Mouse (Mus musculus) MEL (cell line): ENCODE measurements around the gene Il9r. TPM values are rescaled to one million over a fixed set of nuclear protein-coding genes. Genes with fewer than 3 reads are reported as not detected.

ENCODE experiments used
- DNase-seq: peaks from one replicate; pipeline ENCODE4 v3.0.0; 2011; ENCODE audit warnings: low read depth, low spot score
- H3K27ac ChIP-seq: 2 replicates; pipeline ENCODE4 v1.5.1; 2012; ENCODE audit warnings: low read depth, mild to moderate bottlenecking, control low read depth, low read length, moderate library complexity; ENCODE audit not compliant: control insufficient read depth
- H3K27me3 ChIP-seq, 2 experiments: fragments of 150-350 bp in 1 of 2; sonication (generic) in 1 of 2; 2 replicates each; pipeline ENCODE4 v1.6.1; 2012; ENCODE audit warnings: low read length in 2 of 2, mild to moderate bottlenecking in 2 of 2, improper control_type of control experiment in 1 of 2, moderate library complexity in 1 of 2; ENCODE audit not compliant: insufficient read depth in 2 of 2, control insufficient read depth in 1 of 2
- H3K36me3 ChIP-seq, 2 experiments: 2 replicates each; pipeline ENCODE4 v1.6.1; 2012 to 2014; ENCODE audit warnings: low read length in 2 of 2, improper control_type of control experiment in 1 of 2, inconsistent platforms in 1 of 2, mild to moderate bottlenecking in 1 of 2; ENCODE audit not compliant: insufficient read depth in 2 of 2, control insufficient read depth in 1 of 2
- H3K4me1 ChIP-seq, 2 experiments: fragments of 150-350 bp in 1 of 2; sonication (generic) in 1 of 2; 2 replicates each; pipeline ENCODE4 v1.6.1; 2012; ENCODE audit warnings: low read length in 2 of 2, improper control_type of control experiment in 1 of 2, mild to moderate bottlenecking in 1 of 2; ENCODE audit not compliant: insufficient read depth in 2 of 2, control insufficient read depth in 1 of 2
- H3K4me3 ChIP-seq, 2 experiments: fragments of 150-350 bp in 1 of 2; sonication (generic) in 1 of 2; 2 replicates each; pipeline ENCODE4 v1.5.1; 2012; ENCODE audit warnings: low read depth in 2 of 2, low read length in 2 of 2, mild to moderate bottlenecking in 2 of 2, moderate library complexity in 2 of 2, control low read depth in 1 of 2, improper control_type of control experiment in 1 of 2; ENCODE audit not compliant: control insufficient read depth in 1 of 2, insufficient read depth in 1 of 2
- H3K79me2 ChIP-seq: 2 replicates; pipeline ENCODE4 v1.6.1; 2012; ENCODE audit warnings: mild to moderate bottlenecking, low read length, moderate library complexity; ENCODE audit not compliant: control insufficient read depth, poor library complexity, insufficient read depth
- H3K9ac ChIP-seq: 2 replicates; pipeline ENCODE4 v1.6.1; 2012; ENCODE audit warnings: low read depth, mild to moderate bottlenecking, control low read depth, low read length, moderate library complexity; ENCODE audit not compliant: control insufficient read depth, poor library complexity, severe bottlenecking
- H3K9me3 ChIP-seq: fragments of 150-350 bp; sonication (generic); replicated peaks from 2 replicates; pipeline ENCODE4 v1.6.1; 2012; ENCODE audit warnings: mild to moderate bottlenecking, low read length, improper control_type of control experiment, moderate library complexity; ENCODE audit not compliant: insufficient read depth
- BHLHE40 ChIP-seq: IDR thresholded peaks from 2 replicates; pipeline ENCODE4 v1.6.1; 2012; ENCODE audit warnings: low read depth, mild to moderate bottlenecking, inconsistent platforms, low read length, improper control_type of control experiment, borderline replicate concordance
- CHD1 ChIP-seq: IDR thresholded peaks from 2 replicates; pipeline ENCODE4 v1.6.1; 2012; ENCODE audit warnings: low read depth, mild to moderate bottlenecking, inconsistent platforms, low read length, improper control_type of control experiment
- CTCF ChIP-seq, 3 experiments: IDR thresholded peaks in 2 of 3; conservative IDR thresholded peaks in 1 of 3; 2 replicates each; pipeline ENCODE4 v1.5.1; 2011 to 2012; ENCODE audit warnings: low read length in 3 of 3, low read depth in 2 of 3, mild to moderate bottlenecking in 2 of 3, improper control_type of control experiment in 1 of 3, inconsistent platforms in 1 of 3, mixed read lengths in 1 of 3, moderate library complexity in 1 of 3; ENCODE audit not compliant: control insufficient read depth in 1 of 3, insufficient read depth in 1 of 3, poor library complexity in 1 of 3, severe bottlenecking in 1 of 3
- E2F4 ChIP-seq: IDR thresholded peaks from 2 replicates; pipeline ENCODE4 v1.6.1; 2011; ENCODE audit warnings: low read depth, low read length, improper control_type of control experiment, borderline replicate concordance
- EP300 ChIP-seq, 2 experiments: IDR thresholded peaks; 2 replicates each; pipeline ENCODE4 v1.6.1; 2011; ENCODE audit warnings: improper control_type of control experiment in 2 of 2, low read length in 2 of 2, low read depth in 1 of 2, mild to moderate bottlenecking in 1 of 2
- ETS1 ChIP-seq: IDR thresholded peaks from 2 replicates; pipeline ENCODE4 v1.6.1; 2012; ENCODE audit warnings: low read depth, mild to moderate bottlenecking, inconsistent platforms, low read length, improper control_type of control experiment, moderate library complexity
- GABPA ChIP-seq: IDR thresholded peaks from 2 replicates; pipeline ENCODE4 v1.6.1; 2012; ENCODE audit warnings: low read depth, mild to moderate bottlenecking, inconsistent platforms, low read length, improper control_type of control experiment, moderate library complexity
- GATA1 ChIP-seq: IDR thresholded peaks from 2 replicates; pipeline ENCODE4 v1.6.1; 2011; ENCODE audit warnings: low read depth, low read length, improper control_type of control experiment
- HCFC1 ChIP-seq: IDR thresholded peaks from 2 replicates; pipeline ENCODE4 v1.6.1; 2012; ENCODE audit warnings: low read depth, mild to moderate bottlenecking, inconsistent platforms, low read length, improper control_type of control experiment, moderate library complexity
- MAFK ChIP-seq: IDR thresholded peaks from 2 replicates; pipeline ENCODE4 v1.6.1; 2011; ENCODE audit warnings: low read depth, mild to moderate bottlenecking, low read length, improper control_type of control experiment, borderline replicate concordance
- MAX ChIP-seq: IDR thresholded peaks from 2 replicates; pipeline ENCODE4 v1.6.1; 2011; ENCODE audit warnings: low read length, improper control_type of control experiment
- MEF2A ChIP-seq: IDR thresholded peaks from 2 replicates; pipeline ENCODE4 v1.6.1; 2014; ENCODE audit warnings: low read depth, mild to moderate bottlenecking, inconsistent platforms, low read length, improper control_type of control experiment; ENCODE audit not compliant: poor library complexity, insufficient replicate concordance, severe bottlenecking; ENCODE audit errors: extremely low read depth
- MXI1 ChIP-seq: IDR thresholded peaks from 2 replicates; pipeline ENCODE4 v1.6.1; 2011; ENCODE audit warnings: mild to moderate bottlenecking, low read depth, low read length, improper control_type of control experiment
- MYB ChIP-seq: IDR thresholded peaks from 2 replicates; pipeline ENCODE4 v1.6.1; 2011; ENCODE audit warnings: mild to moderate bottlenecking, low read depth, low read length, improper control_type of control experiment
- MYC ChIP-seq: IDR thresholded peaks from 2 replicates; pipeline ENCODE4 v1.6.1; 2011; ENCODE audit warnings: low read depth, mild to moderate bottlenecking, low read length, improper control_type of control experiment, moderate library complexity
- NRF1 ChIP-seq: IDR thresholded peaks from 2 replicates; pipeline ENCODE4 v1.6.1; 2014; ENCODE audit warnings: low read depth, mild to moderate bottlenecking, inconsistent platforms, low read length, improper control_type of control experiment, moderate library complexity; ENCODE audit not compliant: poor library complexity, insufficient read depth, severe bottlenecking
- POLR2A ChIP-seq, 2 experiments: IDR thresholded peaks; 2 replicates each; pipeline ENCODE4 v1.6.1; 2011 to 2012; ENCODE audit warnings: low read length in 2 of 2, mild to moderate bottlenecking in 2 of 2, control low read depth in 1 of 2, improper control_type of control experiment in 1 of 2, low read depth in 1 of 2, moderate library complexity in 1 of 2; ENCODE audit not compliant: control insufficient read depth in 1 of 2, insufficient read depth in 1 of 2, poor library complexity in 1 of 2
- POLR2AphosphoS5 ChIP-seq: IDR thresholded peaks from 2 replicates; pipeline ENCODE4 v1.6.1; 2012; ENCODE audit warnings: low read depth, borderline replicate concordance, mild to moderate bottlenecking, inconsistent platforms, low read length, moderate library complexity, mixed read lengths
- RAD21 ChIP-seq: IDR thresholded peaks from 2 replicates; pipeline ENCODE4 v1.6.1; 2011; ENCODE audit warnings: mild to moderate bottlenecking, low read depth, low read length, improper control_type of control experiment
- SIN3A ChIP-seq: IDR thresholded peaks from 2 replicates; pipeline ENCODE4 v1.6.1; 2012; ENCODE audit warnings: low read length, improper control_type of control experiment, inconsistent platforms
- TCF12 ChIP-seq: IDR thresholded peaks from 2 replicates; pipeline ENCODE4 v1.6.1; 2014; ENCODE audit warnings: low read depth, mild to moderate bottlenecking, inconsistent platforms, low read length, improper control_type of control experiment, moderate library complexity
- UBTF ChIP-seq: IDR thresholded peaks from 2 replicates; pipeline ENCODE4 v1.6.1; 2012; ENCODE audit warnings: low read depth, mild to moderate bottlenecking, inconsistent platforms, low read length, improper control_type of control experiment, moderate library complexity, borderline replicate concordance; ENCODE audit not compliant: insufficient read depth
- USF2 ChIP-seq, 2 experiments: IDR thresholded peaks; 2 replicates each; pipeline ENCODE4 v1.6.1; 2011 to 2012; ENCODE audit warnings: improper control_type of control experiment in 2 of 2, low read length in 2 of 2, borderline replicate concordance in 1 of 2, inconsistent platforms in 1 of 2, low read depth in 1 of 2, mild to moderate bottlenecking in 1 of 2; ENCODE audit not compliant: insufficient read depth in 1 of 2
- ZC3H11A ChIP-seq: IDR thresholded peaks from 2 replicates; pipeline ENCODE4 v1.6.1; 2012; ENCODE audit warnings: low read depth, mild to moderate bottlenecking, inconsistent platforms, low read length, improper control_type of control experiment
- ZKSCAN1 ChIP-seq: IDR thresholded peaks from 2 replicates; pipeline ENCODE4 v1.6.1; 2012; ENCODE audit warnings: low read depth, mild to moderate bottlenecking, inconsistent platforms, low read length, improper control_type of control experiment, moderate library complexity
- polyA plus RNA-seq, 2 experiments: library from polyadenylated mRNA; stranded (reverse) in 1 of 2; unstranded in 1 of 2; fragments of >175 nt in 1 of 2; fragments of >200 nt in 1 of 2; gene quantifications; 2 replicates each; pipeline versions ENCODE4 v1.2.1 to v1.2.4; 2012; ENCODE audit warnings: low replicate concordance in 2 of 2, low read depth in 1 of 2; ENCODE audit not compliant: insufficient read length in 2 of 2, insufficient read depth in 1 of 2, missing spikeins in 1 of 2
- total RNA-seq: library from RNA; depleted of rRNA; stranded (reverse); fragments of 300-350 nt; gene quantifications from 2 replicates; pipeline ENCODE4 v1.2.3, GENCODE M21; 2012

Gene Il9r
- total and polyA plus RNA-seq, 3 experiments = 56.9 to 83.8 TPM; not detected in 1

GRCm38 (mm10) chr11:32198256-32198955 is 1.7 kb downstream of the Il9r start (continued):
- TF ChIP-seq EP300 (IDR thresholded peaks at IDR 0.05; ENCODE audit: low read depth in 1 of 2, low read length in 2 of 2) (0 out of 4 replicates have a peak, but pooled peaks of 1 of the 2 experiments have one; percentile 6), RAD21 (no peak), CHD1 (no peak), SIN3A (peak; percentile 57; the same call in 1 of the 2 replicates), MYB (no peak), POLR2AphosphoS5 (no peak), TCF12 (no peak), MEF2A (no peak), MYC (0 out of 2 replicates have a peak, but pooled peaks have one; percentile 27), ZKSCAN1 (no peak), USF2 (IDR thresholded peaks at IDR 0.05; ENCODE audit: borderline replicate concordance in 1 of 2, insufficient read depth in 1 of 2, low read depth in 1 of 2, low read length in 2 of 2) (no peak), HCFC1 (0 out of 2 replicates have a peak, but pooled peaks have one; percentile 19)

GRCm38 (mm10) chr11:32197766-32198165 is 2.3 kb downstream of the Il9r start:
- H3K4me3 ChIP-seq = peak overlapping the region; percentile 8 to 57; a peak in 1 of 4 replicates
- no peaks in the 10 kb centered on the region for H3K9me3 ChIP-seq
- H3K27me3 ChIP-seq = no peaks in the 10 kb centered on the region
- peak overlapping the region; percentile 65 for H3K9ac ChIP-seq
- TF ChIP-seq UBTF (0 out of 2 replicates have a peak, but pooled peaks have one; percentile 45), EP300 (IDR thresholded peaks at IDR 0.05; ENCODE audit: low read depth in 1 of 2, low read length in 2 of 2) (0 out of 4 replicates have a peak, but pooled peaks of 1 of the 2 experiments have one; percentile 2), MXI1 (no peak)
- TF ChIP-seq, all 39 proteins: peak for 2
- H3K4me1 ChIP-seq = peaks cover 28 to 40% of the 10 kb centered on the region in 2 experiments
- H3K27ac ChIP-seq = peak overlapping the region; percentile 94
- peaks cover 0 to 31% of the 10 kb centered on the region in 2 experiments; a peak in 3 of 4 replicates for H3K36me3 ChIP-seq
- peak; percentile 42 for DNase-seq
- H3K79me2 ChIP-seq = peaks cover 24% of the 10 kb centered on the region

GRCm38 (mm10) chr11:32196727-32197126 is 3.4 kb downstream of the Il9r start:
- H3K9me3 ChIP-seq = no peaks in the 10 kb centered on the region
- H3K79me2 ChIP-seq = peaks cover 24% of the 10 kb centered on the region
- peak; percentile 78 for DNase-seq
- H3K4me3 ChIP-seq = peak overlapping the region; percentile 31 to 39
- no peaks in the 10 kb centered on the region for H3K27me3 ChIP-seq
- peaks cover 27 to 36% of the 10 kb centered on the region in 2 experiments for H3K4me1 ChIP-seq
- H3K9ac ChIP-seq = peak overlapping the region; percentile 70
- peak overlapping the region; percentile 94 for H3K27ac ChIP-seq
- H3K36me3 ChIP-seq = peaks cover 0 to 29% of the 10 kb centered on the region in 2 experiments; a peak in 3 of 4 replicates
- TF ChIP-seq CTCF (IDR thresholded peaks at IDR 0.05 in 2 of 3, conservative IDR thresholded peaks at IDR 0.05 in 1 of 3; ENCODE audit: control insufficient read depth in 1 of 3, insufficient read depth in 1 of 3, low read depth in 2 of 3, low read length in 3 of 3, poor library complexity in 1 of 3, severe bottlenecking in 1 of 3) (no peak), BHLHE40 (no peak), POLR2AphosphoS5 (no peak), POLR2A (IDR thresholded peaks at IDR 0.05; ENCODE audit: control insufficient read depth in 1 of 2, insufficient read depth in 1 of 2, low read depth in 1 of 2, low read length in 2 of 2, poor library complexity in 1 of 2) (peak in 1 of 2 experiments; percentile 12; a peak in 1 of 4 replicates), NRF1 (no peak), E2F4 (no peak), MYC (no peak), MAFK (no peak), ZC3H11A (no peak), GATA1 (no peak; the same call in 1 of the 2 replicates), CHD1 (no peak), MEF2A (no peak), MAX (no peak), ETS1 (no peak), GABPA (no peak), HCFC1 (no peak)
